Mouse (Mus musculus): ENCODE measurements around the gene I830077J02Rik.
A peak's percentile ranks its signal among the peaks of the same experiment; 100 is the strongest.
"Not testable (repeated sequence)": the region's sequence is repeated elsewhere in the genome, so short reads cannot be mapped to it uniquely, and the experiment has no call there.

I830077J02Rik gene

DNA sequence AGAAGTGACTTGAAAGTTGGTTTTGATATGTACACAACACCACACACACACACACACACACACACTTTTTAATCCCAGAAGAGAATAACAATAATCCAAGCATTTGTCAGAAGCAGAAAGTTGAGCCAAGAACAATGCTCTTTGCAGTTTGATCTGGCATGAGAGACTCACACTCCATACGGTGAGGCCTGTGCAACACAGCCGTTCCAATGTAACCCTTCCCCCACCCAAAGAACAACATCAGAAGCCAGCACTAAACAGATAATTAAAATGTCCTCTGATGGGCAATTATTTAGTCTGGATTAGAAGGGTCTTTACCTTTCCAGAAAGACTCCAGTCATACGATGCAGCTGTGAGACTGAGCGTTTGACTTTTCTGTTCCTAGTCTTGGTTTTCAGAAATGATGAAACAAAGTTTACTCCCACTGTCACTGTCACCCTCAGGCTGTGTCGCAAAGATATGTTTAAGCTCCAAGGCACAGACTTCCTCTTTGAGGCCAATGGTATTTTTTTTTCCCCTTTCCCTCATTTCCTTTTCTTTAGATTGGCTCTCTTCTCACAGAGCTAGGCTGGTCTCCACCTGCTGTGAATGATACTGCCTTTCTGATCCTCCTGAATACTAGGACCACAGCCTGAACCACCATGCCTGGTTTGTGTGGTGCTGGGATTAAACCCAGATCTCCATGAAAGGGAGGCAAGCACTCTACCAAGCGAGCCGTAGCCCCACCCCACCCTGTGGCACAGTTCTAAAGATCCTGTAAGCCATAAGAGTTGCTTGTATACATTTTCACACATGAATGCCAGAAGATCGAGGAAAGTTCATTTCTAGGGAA lies at the start of gene I830077J02Rik:
I830077J02Rik (minus strand) TSS at position 425 of the 832 bp plus-strand sequence.
- no peak for DNase-seq (ENCODE audit: low read depth, low spot score)

DNA sequence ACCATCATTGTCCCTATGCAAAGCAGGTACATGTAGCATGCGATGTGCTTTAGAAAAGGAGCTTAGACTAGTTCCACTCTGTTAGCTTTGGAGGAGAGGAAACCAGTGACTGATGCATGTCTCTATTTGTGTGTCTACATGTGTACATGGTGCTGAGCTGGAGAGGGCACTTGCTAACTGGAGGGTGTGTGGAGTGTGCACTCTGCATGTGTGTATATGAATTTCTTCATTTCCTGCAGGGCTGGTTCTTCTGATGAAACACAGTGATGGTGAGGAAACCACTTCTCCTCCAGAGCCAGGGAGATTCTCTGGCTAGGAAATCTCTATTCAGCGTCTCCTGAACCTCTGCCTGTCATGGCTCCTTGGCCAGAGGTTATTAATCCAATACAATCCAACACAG lies 41.7 kb upstream of the I830077J02Rik start:
- DNase-seq (ENCODE audit: low read depth, low spot score), result no peak

DNA sequence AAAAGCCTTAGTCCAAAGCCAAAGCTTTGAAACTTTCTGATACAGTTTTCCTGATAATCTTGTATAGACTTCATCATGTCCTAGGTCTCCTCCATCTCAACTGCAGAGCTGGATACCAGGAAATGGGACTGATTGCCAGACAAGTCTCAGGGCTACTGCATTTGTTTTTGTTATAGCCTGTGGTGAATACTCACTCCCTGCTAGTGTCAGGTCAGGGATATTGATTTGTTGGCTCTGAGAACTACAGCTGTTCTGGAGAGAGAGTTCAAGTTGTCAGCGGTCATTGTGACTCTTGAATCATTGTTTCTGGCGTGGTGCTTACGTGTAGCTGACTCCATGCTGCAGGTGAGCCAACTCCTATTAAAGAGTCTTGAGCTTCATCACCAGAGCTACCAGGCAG lies 40.9 kb upstream of the I830077J02Rik start, which contains the start of gene Ovgp1:
Ovgp1 (plus strand) TSS at position 301 of the 400 bp plus-strand sequence.
- DNase-seq (ENCODE audit: low read depth, low spot score), result no peak

DNA sequence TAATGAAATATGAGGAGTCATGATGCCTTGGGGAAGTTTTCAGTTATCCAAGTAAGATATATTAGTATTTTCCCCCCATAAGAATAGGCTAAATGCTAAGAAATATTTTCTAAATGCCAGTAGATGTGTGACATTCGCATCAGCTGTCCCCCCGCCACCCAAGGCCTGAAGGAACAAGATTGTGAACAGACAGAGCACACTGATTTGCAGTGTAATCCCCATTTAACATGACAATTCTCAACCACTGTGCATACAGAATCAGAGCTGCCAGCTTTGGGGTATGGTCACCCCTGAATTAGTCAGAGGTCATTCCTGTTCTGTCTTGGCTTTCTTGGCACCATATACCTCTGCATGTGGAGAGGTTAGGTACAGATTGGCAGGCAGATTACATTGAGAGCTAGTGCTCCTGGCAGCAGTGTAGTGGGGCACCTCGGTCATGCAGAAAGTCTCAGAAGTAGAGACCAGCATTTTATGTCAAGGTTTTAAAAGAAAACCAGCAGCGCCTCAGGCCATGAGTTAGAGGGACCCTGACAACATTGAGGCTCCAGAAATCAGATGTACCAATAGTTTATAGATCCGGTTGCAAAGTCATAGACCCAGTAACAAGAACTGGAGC lies 39.5 kb upstream of the I830077J02Rik start:
- DNase-seq (ENCODE audit: low read depth, low spot score), result peak; percentile 18

DNA sequence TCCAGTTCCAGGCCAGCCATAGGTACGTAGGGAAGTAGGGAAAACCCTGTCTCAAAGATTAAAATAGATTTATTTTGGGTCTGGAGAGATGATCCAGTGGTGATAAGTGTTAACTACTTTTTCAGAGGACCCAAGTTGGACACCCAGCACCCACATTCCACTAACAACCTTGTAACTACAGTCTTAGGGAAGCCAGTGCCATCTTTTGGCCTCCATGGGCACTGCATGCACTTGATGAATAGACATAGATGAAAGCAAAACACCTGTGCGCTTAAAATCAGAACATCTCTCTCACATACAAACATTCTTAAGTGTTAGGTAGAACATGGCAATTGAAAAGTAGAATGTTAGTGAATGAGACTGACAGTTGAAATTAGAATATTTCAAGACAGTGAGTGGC lies 28.2 kb upstream of the I830077J02Rik start:
- DNase-seq (ENCODE audit: low read depth, low spot score), result peak; percentile 67

DNA sequence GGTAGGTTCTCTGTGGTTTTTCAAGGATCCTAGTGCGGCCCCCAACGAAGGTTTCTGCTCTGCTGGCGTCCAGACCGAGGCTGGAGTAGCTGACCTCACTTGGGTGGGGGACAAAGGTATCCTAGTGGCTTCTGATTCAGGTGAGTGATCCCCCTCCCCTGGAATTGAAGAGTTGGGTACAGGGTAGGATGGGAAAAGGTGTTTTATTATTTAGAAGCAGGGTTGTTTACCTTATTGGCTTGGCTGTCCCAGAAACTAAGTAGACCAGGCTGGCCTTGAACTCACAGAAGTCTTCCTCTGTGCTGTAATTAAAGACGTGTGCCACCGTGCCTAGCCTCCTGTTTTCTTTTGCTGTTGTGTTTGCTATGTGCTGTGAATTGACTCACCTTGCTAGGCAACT lies 27.5 kb upstream of the I830077J02Rik start, which contains the start of gene Atp5f1:
Atp5f1 (minus strand) TSS at position 101 of the 400 bp plus-strand sequence.
- no peak for DNase-seq (ENCODE audit: low read depth, low spot score)

DNA sequence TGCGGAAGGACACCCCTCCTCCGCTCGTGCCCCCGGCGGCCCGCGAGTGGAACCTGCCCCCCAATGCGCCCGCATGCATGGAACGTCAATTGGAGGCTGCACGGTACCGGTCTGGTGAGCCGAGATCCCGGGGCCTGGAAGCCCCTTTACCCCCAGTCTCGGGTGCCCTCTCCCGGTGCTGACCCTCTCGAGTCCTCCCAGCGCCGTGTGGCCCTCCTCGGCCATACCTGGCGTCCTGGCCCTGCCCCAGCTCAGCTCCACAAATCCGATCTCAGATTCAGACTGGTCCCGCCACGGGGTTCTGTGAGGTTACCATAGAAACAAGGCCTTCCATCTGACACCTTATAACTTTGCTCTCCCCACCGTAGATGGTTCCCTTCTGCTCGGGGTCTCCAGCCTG lies 27.1 kb upstream of the I830077J02Rik start:
- peak; percentile 82 for DNase-seq (ENCODE audit: low read depth, low spot score)

DNA sequence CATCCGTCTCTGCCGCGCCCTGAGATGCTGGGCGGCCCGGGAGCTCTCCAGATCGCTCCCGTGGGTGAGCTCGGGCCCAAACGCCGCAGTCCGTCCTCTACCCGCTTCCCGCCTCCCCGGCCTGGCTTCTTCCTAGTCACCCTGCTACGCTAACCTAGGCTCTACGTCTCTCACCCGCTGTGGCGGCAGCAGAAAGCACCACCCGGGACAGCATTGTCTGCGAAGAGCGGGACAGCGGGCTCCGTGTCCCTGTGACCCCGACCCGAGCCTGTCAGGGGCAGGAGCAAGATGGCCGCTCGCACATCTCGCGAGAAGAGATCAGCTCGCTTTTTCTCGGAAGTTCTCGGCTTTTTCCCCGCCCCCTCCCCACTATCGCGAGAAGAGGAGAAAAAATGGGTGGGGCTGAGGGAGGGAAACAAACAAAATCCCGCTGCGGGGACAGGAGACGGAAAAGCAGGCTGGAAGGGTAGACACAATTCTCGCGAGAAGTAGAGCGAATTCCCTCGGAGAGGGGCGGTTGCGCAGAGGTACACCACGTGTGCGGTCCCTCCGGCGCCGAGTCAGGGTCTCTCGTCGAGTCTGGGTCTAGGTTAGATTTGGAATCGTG lies 26.6 kb upstream of the I830077J02Rik start, which contains the start of gene Wdr77:
Wdr77 (plus strand) TSS at position 396 of the 607 bp plus-strand sequence.
- peak; percentile 99 for DNase-seq (ENCODE audit: low read depth, low spot score)

DNA sequence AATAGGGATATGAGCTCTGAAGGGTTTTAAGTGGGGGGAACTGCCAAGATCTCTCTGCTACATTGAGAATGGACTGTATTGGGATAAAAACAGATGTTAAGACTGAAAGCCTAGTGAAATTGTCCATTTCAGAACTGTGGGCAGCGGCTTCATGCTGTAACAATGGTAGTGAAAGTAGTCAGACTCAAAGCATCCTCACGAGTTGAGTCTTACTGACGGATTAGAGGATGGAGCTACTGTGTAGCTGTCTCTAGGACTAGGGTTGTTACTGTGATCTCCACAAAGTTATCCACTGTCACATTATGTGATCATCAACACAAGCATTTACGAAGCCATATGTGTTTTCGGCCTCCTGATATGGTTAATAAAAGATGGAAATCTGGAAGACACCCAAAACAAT lies 25.7 kb upstream of the I830077J02Rik start:
- peak; percentile 18 for DNase-seq (ENCODE audit: low read depth, low spot score)

DNA sequence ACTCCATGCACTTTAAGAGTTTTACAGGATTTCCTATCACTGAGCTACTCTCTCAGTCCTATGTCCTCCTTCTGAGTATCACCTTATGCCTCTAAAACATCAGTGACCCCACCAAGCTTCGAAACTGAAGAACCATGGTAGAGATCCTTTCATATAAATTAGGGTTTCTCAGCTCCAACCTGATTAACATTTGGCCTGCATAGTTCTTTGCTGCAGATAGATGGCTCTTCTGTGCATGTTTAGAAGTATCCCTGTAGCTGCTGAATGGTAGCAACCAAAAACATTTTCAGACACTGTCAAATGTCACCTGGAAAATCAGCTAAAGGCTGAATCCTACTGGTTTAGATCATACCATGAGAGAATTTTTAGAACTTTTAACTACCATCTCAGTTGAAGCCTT lies 24.8 kb upstream of the I830077J02Rik start:
- DNase-seq (ENCODE audit: low read depth, low spot score), result no peak

DNA sequence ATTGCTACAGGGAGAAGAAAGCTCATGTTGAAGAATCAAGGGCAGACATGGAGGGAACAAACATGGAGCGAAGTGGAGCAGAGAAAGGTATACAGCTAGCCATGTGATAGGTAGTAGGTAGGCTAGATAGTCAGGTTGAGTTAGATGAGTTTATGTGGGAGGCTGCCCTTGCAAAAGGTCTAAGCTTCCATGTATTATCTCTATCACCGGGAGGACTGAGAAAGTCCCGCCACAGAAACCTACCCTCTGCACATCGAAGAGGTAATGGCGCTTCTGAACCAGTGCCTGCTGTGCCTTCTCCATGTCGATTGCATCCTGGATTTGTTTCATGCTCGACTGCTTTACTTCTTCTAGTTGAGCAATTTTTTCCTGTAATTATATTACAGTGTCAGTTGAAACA lies 18.9 kb upstream of the I830077J02Rik start:
- no peak for DNase-seq (ENCODE audit: low read depth, low spot score)

DNA sequence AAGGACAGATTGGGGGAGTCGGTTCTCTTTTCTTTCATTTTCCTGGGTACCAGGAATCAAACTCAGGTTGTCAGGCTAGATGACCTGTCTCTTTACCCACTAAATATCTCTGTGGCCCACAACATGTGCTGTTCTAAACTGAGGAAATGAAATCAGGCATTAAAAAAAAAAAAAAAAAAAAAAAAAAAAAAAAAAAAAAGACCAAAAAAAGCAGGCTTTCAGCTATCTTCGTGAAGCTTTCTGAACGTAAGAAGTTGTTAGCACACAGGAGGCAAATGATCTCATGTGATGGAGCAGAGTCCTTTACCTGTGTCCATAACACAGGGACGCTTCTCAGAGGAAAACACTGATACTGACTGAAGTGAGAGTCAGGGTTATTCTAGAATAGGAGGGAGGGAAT lies 3.6 kb upstream of the I830077J02Rik start:
- no peak for DNase-seq (ENCODE audit: low read depth, low spot score)

DNA sequence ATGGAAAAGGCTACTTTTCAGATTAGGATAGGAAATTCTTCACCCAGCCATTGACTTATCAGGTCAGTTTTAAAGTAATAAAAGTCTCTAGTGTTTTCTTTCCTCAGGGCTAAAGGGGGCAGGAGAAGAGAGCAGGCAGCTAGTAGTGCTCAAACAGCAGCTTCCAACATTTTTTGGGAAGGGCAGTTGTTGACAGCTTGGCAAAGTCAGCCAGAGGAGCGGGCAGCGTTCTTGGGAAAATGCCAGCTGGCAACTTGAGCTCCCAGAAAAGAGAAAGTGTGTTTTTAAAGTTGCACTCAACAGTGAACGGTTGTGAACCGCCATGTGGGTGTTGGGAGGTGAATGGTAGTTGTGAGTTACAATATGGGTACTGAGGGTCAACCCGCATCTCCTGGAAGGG lies 2.6 kb upstream of the I830077J02Rik start:
- no peak for DNase-seq (ENCODE audit: low read depth, low spot score)

DNA sequence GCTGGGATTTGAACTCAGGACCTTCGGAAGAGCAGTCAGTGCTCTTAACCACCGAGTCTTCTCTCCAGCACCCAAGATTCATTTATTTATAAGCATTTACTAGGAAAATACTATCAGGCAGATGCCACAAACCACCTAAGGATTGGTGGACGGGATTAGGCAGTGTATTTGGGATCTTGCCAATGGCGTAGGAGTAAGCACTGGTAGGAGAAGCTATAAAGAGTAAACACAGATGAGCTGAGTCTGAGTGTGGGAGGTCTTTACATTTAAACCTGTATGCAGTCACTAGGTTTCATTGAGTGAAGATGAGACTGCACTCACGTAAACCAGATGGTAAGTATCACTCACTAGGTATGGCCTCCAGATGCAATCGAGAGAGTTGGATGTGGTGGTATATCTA lies 1.5 kb upstream of the I830077J02Rik start:
- DNase-seq (ENCODE audit: low read depth, low spot score), result no peak

DNA sequence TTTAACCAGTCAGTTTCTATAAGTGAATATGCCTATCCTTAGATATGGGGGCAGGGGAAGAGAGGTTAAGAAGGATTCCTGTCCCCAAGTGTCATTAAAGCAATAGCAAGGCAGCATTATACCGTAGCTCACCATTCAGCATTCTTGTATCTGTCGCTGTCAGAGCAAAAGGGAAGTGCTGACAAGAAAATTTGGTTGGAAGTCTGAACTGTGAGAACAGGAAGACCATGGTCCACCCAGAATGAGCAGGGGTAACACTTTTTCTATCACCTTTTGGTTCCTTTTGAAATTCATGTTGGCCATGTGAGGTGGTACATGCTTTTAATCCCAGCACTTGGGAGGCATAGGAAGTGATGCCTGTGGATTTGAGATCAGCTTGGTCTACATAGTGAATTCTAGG lies 1.4 kb downstream of the I830077J02Rik start:
- DNase-seq (ENCODE audit: low read depth, low spot score), result no peak

DNA sequence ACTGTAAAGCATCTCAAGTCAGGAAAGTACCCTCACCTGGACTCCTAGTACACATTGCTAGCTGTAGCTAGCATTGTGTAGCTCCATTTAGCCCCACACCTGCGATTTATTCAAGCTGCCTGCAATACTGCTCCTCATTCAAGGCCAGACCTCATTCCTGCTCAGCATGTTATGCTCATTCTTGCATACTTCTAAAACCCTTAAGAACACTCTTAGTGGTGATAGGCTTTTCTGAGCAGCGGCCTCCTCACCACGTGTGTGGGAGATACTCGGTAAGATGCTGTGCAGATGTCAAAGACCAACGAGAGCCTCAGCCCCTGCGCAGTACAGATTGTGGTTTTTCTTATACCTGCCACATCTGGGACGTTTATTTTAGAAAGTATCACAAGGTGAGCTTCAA lies 2.6 kb downstream of the I830077J02Rik start:
- DNase-seq (ENCODE audit: low read depth, low spot score), result peak; percentile 34

DNA sequence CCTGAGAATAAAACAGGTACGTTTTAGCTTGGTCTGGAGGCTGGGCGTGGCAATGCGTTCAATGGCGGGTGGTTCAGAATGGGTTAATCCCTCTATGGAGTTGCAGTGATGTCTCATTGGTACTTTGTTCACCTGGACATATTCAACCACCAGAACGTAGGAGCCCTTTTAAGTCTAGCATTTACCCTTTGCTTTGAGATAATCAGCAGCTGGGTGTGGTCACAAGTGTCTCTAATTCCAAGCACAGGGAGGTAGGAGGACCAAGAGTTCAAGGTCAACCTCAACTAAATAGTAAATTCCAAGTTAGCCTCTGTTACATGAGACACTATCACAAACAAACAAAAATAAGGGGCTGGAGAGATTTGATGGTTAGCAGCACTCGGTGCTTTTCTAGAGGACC lies 3.7 kb downstream of the I830077J02Rik start:
- DNase-seq (ENCODE audit: low read depth, low spot score), result peak; percentile 72

DNA sequence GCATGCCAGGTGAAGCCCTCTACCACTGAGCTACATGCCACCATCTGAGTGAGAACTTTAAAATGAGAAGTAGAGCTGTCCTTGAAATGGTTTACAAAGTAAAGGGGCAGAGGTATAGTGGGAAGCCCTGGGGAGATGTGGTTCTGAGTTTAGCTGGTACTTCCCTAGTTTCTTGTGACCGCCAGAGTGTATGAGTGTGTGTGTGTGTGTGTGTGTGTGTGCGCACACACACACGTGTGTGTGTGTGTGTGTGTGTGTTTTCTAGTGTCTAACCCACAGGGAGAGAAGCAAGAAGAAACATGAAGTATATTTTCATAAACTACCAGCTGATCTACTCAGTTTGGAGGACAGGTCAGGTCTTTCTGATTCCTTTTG lies 4.3 kb downstream of the I830077J02Rik start:
- no peak for DNase-seq (ENCODE audit: low read depth, low spot score)

DNA sequence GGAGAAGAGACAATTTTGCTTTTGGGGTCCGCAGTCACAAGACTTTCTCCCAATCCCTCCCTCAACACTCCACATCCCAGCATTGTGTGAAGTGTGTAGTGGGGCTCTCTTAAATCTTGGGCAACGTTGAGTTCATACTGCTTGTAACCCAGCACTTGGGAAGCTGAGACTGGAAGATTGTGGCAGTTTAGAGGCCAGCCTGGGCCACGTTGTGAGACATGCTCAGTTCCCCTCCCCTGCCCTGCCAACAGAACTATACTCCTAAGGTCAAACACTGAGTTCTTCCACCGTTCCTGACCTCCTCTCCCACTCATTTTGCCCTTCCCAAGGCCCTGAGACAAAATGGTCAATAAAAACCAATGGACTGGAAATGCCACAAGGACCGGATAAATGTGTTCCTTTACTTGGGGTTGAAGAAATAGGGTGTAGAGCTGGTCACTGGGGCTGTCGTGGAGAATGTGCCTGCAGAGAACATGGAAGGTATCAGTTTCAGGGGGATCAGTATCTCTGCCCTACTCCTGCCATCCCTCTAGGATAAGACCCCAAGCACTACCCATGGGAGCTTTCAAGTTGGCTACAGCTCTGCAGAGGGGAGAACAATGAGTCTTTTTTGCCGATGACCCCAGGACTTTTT lies 4.8 kb downstream of the I830077J02Rik start:
- no peak for DNase-seq (ENCODE audit: low read depth, low spot score)

DNA sequence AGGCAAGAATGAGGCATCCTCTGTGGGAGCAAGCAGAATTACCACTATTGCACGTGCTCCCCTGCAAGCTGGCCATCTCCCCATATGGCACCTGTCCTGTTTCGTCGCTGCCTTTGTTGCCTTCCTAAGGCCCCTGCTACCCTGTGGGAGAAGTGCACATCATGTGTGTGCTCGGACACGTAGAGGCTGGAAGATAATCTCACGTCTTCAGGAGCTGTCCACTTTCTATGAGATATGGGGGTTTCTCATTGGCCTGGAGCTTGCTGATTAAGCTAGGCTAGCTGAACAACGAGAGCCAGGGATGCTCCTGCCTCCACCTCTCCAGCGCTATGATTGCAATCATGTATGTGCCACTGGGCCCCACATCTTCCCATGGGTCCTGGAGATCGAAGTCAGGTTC lies 7.8 kb downstream of the I830077J02Rik start:
- no peak for DNase-seq (ENCODE audit: low read depth, low spot score)

DNA sequence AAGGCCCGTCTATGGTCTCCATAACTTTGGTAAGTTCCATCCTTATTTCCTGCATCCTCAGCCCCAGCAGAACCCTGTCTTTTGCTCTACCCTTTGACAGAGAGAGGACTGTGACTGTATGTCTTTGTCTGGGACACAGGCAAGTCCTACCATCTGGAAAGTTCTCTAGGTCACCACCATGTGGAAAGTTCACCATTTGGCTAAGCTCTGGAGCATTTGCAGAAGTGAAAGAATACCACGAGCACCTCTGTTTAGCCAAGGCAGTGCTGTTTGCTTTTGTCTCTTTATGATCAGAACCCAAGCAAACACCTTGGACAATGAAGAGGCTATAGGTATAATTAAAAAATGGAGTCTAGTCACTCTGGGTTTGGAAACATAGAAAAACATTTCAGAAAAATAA lies 10.5 kb downstream of the I830077J02Rik start:
- DNase-seq (ENCODE audit: low read depth, low spot score), result no peak

DNA sequence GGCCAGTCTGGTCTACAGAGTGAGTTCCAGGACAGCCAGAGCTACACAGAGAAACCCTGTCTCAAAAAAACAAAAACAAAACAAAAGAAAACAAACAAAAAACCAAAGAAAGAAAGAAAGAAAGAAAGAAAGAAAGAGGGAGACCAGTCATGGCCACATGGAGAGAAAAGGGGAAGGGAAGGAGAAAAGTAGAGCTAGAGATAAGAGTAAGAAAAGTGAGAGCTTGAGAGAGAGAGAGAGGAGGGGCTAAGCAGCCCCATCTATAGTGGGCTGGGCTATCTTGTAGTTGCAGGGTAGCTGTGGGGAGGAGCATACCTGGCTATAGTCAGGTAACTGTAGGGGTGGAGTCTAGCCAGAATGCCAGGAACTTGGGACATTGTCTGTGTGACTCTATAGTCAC lies 11.7 kb downstream of the I830077J02Rik start:
- not testable (repeated sequence) for DNase-seq (ENCODE audit: low read depth, low spot score)

All from R1 (cell line).